Mouse (Mus musculus) heart, adult 2 months (tissue): Measurements from ENCODE around the gene Ehd4.

Source experiments
- CTCF ChIP-seq: fragments of 200-600 bp; IDR thresholded peaks from 2 replicates; pipeline ENCODE4 v1.8.1; 2022; ENCODE audit warnings: antibody characterized with exemption, mild to moderate bottlenecking, moderate library complexity
- EP300 ChIP-seq: fragments of 200-500 bp; IDR thresholded peaks from 2 replicates; pipeline ENCODE4 v1.6.1; 2011; ENCODE audit warnings: low read depth, low read length, control low read depth; ENCODE audit not compliant: insufficient read depth
- POLR2A ChIP-seq: fragments of 200-500 bp; IDR thresholded peaks from 2 replicates; pipeline ENCODE4 v1.6.1; 2011; ENCODE audit warnings: mild to moderate bottlenecking, low read depth, low read length, control low read depth; ENCODE audit not compliant: insufficient read depth

GRCm38 (mm10) chr2:120093671-120094430 is 60.6 kb downstream of the Ehd4 start:
- TF ChIP-seq CTCF: peak; percentile 77
- no peak for TF ChIP-seq POLR2A
- TF ChIP-seq EP300: no peak
